In genomic region chr1:155145620-155146019, GRCm38 (mm10) we compare ENCODE assay signal across 8 mouse cellular contexts. TPM values are rescaled to one million over a fixed set of nuclear protein-coding genes. Genes with fewer than 3 reads are reported as not detected.
DNase-seq lines count a peak whose midpoint lies in the region; ATAC-seq lines count a peak whose summit lies in the region.

No protein-coding gene starts in this region.

- H3K4me1 ChIP-seq in embryonic facial prominence, embryonic 13.5 days: peaks cover 10% of the 10 kb centered on the region
- H3K4me1 ChIP-seq in liver, embryonic 13.5 days (replicated peaks): peaks cover 5% of the 10 kb centered on the region; the same call in 1 of the 2 replicates

- H3K27ac ChIP-seq in embryonic facial prominence, embryonic 13.5 days: no peak overlapping the region
- H3K27ac ChIP-seq in liver, embryonic 13.5 days: no peak overlapping the region

- peak overlapping the region; percentile 59 for H3K4me2 ChIP-seq in embryonic facial prominence, embryonic 13.5 days
- peak overlapping the region; percentile 30; the same call in 1 of the 2 replicates for H3K4me2 ChIP-seq in liver, embryonic 13.5 days

- WGBS in embryonic facial prominence, embryonic 13.5 days: 54% methylated on average over 6 of the region's 6 CpGs
- 28% methylated on average over 6 of the region's 6 CpGs for WGBS in liver, embryonic 13.5 days (ENCODE audit: insufficient replicate concordance)

- peak overlapping the region; percentile 71 for H3K9ac ChIP-seq in embryonic facial prominence, embryonic 13.5 days
- H3K9ac ChIP-seq in liver, embryonic 13.5 days: no peak overlapping the region

- H3K27me3 ChIP-seq in embryonic facial prominence, embryonic 13.5 days: no peaks in the 10 kb centered on the region
- no peaks in the 10 kb centered on the region for H3K27me3 ChIP-seq in liver, embryonic 13.5 days
- H3K27me3 ChIP-seq in splenic B cell, adult 2 months (ENCODE audit: control insufficient read depth, insufficient read depth, low read length, poor library complexity, severe bottlenecking): no peaks in the 10 kb centered on the region

- ATAC-seq in embryonic facial prominence, embryonic 13.5 days (ENCODE audit: insufficient number of reproducible peaks, insufficient read depth, low FRiP score, low TSS enrichment, low read depth): no peak
- no peak for ATAC-seq in liver, embryonic 13.5 days (ENCODE audit: low read depth)

- DNase-seq in layer of hippocampus, adult 9-11 months: peak; percentile 29
- no peak for DNase-seq in layer of hippocampus, adult 8-10 months (ENCODE audit: low spot score in 2 of 2)
- no peak for DNase-seq in liver, embryonic 13.5 days
- peak; percentile 63 for DNase-seq in splenic B cell, adult 2 months (ENCODE audit: low read depth, low spot score)
- no peak for DNase-seq in urinary bladder, adult 2 months (ENCODE audit: low spot score)
- DNase-seq in cerebellum, adult 11-12 months: no peak
- no peak for DNase-seq in urinary bladder, postnatal 4 days (ENCODE audit: low spot score in 2 of 2)

- no peaks in the 10 kb centered on the region for H3K9me3 ChIP-seq in embryonic facial prominence, embryonic 13.5 days
- no peaks in the 10 kb centered on the region for H3K9me3 ChIP-seq in liver, embryonic 13.5 days (replicated peaks)

- no peaks in the 10 kb centered on the region for H3K36me3 ChIP-seq in embryonic facial prominence, embryonic 13.5 days
- no peaks in the 10 kb centered on the region for H3K36me3 ChIP-seq in liver, embryonic 13.5 days
- H3K36me3 ChIP-seq in splenic B cell, adult 2 months (ENCODE audit: control insufficient read depth, insufficient read depth, low read length, poor library complexity, severe bottlenecking): no peaks in the 10 kb centered on the region

- peak overlapping the region; percentile 51 for H3K4me3 ChIP-seq in embryonic facial prominence, embryonic 13.5 days
- H3K4me3 ChIP-seq in liver, embryonic 13.5 days (replicated peaks): no peak overlapping the region

RNA-seq across cellular contexts. Expression of gene Mr1, which starts 1.0 kb away (rescaled TPM):
- 1 to 10 TPM; 4.1 to 7.0 (median 4.9) TPM for total RNA-seq in layer of hippocampus, adult 8-10 months (2022)
- polyA plus RNA-seq in embryonic facial prominence, embryonic 13.5 days (2015; fragmentation: Nextera tagmentation; extraction: Ambion mirVana): 9.1 and 11.8 TPM in 2 replicates
- polyA plus RNA-seq in liver, embryonic 13.5 days (2015; fragmentation: Nextera tagmentation; extraction: Ambion mirVana): 0.37 and 0.56 TPM in 2 replicates
- 24.0 and 31.2 TPM in 2 replicates for polyA plus RNA-seq in urinary bladder, adult 2 months (2012; rRNA removed)

RNA-seq across cellular contexts. Expression of gene Stx6, which starts 12.9 kb away (rescaled TPM):
- total RNA-seq in layer of hippocampus, adult 8-10 months (2022): 100 to 1,000 TPM; 102 to 126 (median 112) TPM
- polyA plus RNA-seq in embryonic facial prominence, embryonic 13.5 days (2015; fragmentation: Nextera tagmentation; extraction: Ambion mirVana): 97.1 and 99.7 TPM in 2 replicates
- 10.8 and 12.5 TPM in 2 replicates for polyA plus RNA-seq in liver, embryonic 13.5 days (2015; fragmentation: Nextera tagmentation; extraction: Ambion mirVana)
- 42.4 and 45.9 TPM in 2 replicates for polyA plus RNA-seq in urinary bladder, adult 2 months (2012; rRNA removed)

RNA-seq across cellular contexts. Expression of gene Ier5, which starts 46.2 kb away (rescaled TPM):
- 10 to 100 TPM; 29.8 to 32.4 (median 31.2) TPM for total RNA-seq in layer of hippocampus, adult 8-10 months (2022)
- 7.5 and 9.2 TPM in 2 replicates for polyA plus RNA-seq in embryonic facial prominence, embryonic 13.5 days (2015; fragmentation: Nextera tagmentation; extraction: Ambion mirVana)
- 1.6 and 1.9 TPM in 2 replicates for polyA plus RNA-seq in liver, embryonic 13.5 days (2015; fragmentation: Nextera tagmentation; extraction: Ambion mirVana)
- 29.7 and 40.7 TPM in 2 replicates for polyA plus RNA-seq in urinary bladder, adult 2 months (2012; rRNA removed)

Comparison
In these comparisons a context has a peak if more than half of its experiments do, and no peak if none do; other contexts are left out.
1. DNase-seq: peak in layer of hippocampus, adult 9-11 months (single experiment) and splenic B cell, adult 2 months (single experiment); none in layer of hippocampus, adult 8-10 months (0 of 2), liver, embryonic 13.5 days (single experiment), urinary bladder, adult 2 months (single experiment), cerebellum, adult 11-12 months (single experiment) and urinary bladder, postnatal 4 days (0 of 2).